Mouse (Mus musculus) ES-Bruce4 (cell line): Measurements from ENCODE around the gene Adamts7.

Source experiments
- CTCF ChIP-seq: IDR thresholded peaks from one replicate; pipeline ENCODE4 v1.8.1; 2011; ENCODE audit warnings: low read depth, low read length
- POLR2A ChIP-seq: IDR thresholded peaks from one replicate; pipeline ENCODE4 v1.8.1; 2011; ENCODE audit warnings: low read length; ENCODE audit not compliant: insufficient read depth

DNA sequence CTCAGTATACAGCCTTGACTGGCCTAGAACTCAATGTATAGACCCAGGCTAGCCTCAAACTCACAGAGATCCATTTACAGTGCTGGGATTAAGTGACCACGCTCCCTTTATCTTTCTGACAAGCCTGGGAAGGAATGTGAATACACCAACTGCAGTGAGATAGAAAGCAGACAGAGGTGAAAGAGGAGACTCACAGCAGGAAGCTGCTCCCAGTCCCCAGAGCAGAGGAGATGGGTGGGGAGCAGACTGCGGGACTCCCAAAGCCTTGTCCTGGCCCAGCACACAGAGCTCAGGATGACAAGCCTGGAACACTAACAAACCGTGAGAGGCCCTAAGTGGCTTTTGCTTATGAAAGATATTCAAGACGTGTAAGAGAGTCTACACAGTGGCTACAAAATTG lies 54.6 kb downstream of the Adamts7 start:
- TF ChIP-seq CTCF (no peak), POLR2A (no peak)
